Mouse (Mus musculus): ENCODE results near the gene 2310007B03Rik.

DNA sequence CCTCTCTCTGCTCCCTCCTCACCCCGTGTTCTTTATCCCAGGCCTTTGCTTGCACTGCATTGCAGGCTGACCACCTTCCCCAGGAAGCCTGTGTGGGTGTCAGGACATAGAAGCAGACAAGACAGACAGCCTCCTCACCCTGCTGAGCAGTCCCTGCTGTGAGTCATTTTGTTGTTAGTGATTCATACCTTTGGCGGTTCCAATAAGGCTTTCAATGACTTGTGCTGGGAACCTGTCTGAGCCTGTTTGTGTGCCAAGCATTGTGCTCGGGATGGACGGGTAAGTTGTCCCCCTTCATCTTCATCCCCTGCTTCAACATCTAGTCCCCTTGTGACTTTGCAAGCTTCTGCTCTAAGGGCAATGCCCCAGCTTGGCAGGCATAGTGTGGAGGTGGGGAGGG lies 12.9 kb upstream of the 2310007B03Rik start:
- TF ChIP-seq ZC3H11A (IDR thresholded peaks at IDR 0.05; ENCODE audit: borderline replicate concordance, low read depth, low read length) (no peak), HCFC1 (IDR thresholded peaks at IDR 0.05; ENCODE audit: borderline replicate concordance, insufficient read depth, low read length) (no peak), MAFK (IDR thresholded peaks at IDR 0.05; ENCODE audit: insufficient read depth, low read depth, low read length) (no peak), CHD2 (IDR thresholded peaks at IDR 0.05; ENCODE audit: low read depth, low read length) (no peak)

All from ES-E14 (cell line).